23 mouse cellular contexts compared by ENCODE assay signal in genomic region chr14:51789196-51789595, GRCm38 (mm10). TPM values are rescaled to one million over a fixed set of nuclear protein-coding genes. Genes with fewer than 3 reads are reported as not detected.
A peak's percentile ranks its signal among the peaks of the same experiment; 100 is the strongest.
DNase-seq lines count a peak whose midpoint lies in the region; ATAC-seq and TF ChIP-seq lines count a peak whose summit lies in the region.
"Had no signal": no experiment of that assay in that cellular context is flagged by ENCODE, and none has a peak within 500 bp of the region (broad histone marks: within the 10 kb centered on the region; RNA-seq: fewer than 3 reads in every experiment).

No protein-coding gene starts in this region.

- no peaks in the 10 kb centered on the region for H3K4me1 ChIP-seq in kidney, postnatal 0 days (replicated peaks; ENCODE audit: insufficient read depth, low read length)
- H3K4me1 ChIP-seq in kidney, embryonic 14.5 days (ENCODE audit: control insufficient read depth, insufficient read depth, low read length), result 0 out of 2 replicates have a peak, but pooled peaks cover 5% of the 10 kb centered on the region
- no peaks in the 10 kb centered on the region for H3K4me1 ChIP-seq in MEL (ENCODE audit: control insufficient read depth in 1 of 2, insufficient read depth in 2 of 2, low read length in 2 of 2)
- H3K4me1 ChIP-seq: embryonic facial prominence, embryonic 13.5 days; forebrain, embryonic 10.5 days; limb, embryonic 15.5 days; midbrain, embryonic 12.5 days had no signal

- no peaks in the 10 kb centered on the region for H3K79me2 ChIP-seq in MEL (ENCODE audit: control insufficient read depth, insufficient read depth, low read length, poor library complexity)

- ATAC-seq in kidney, postnatal 0 days (replicated peaks; ENCODE audit: low FRiP score, low read depth), result no peak
- no peak for ATAC-seq in kidney, embryonic 14.5 days (ENCODE audit: low FRiP score, low TSS enrichment)
- 0 out of 2 replicates have a peak, but pooled peaks have one; percentile 15 for ATAC-seq in megakaryocyte, adult 5-6 weeks (ENCODE audit: poor library complexity, severe bottlenecking)
- ATAC-seq: activated CD4-positive, CD25-positive, alpha-beta regulatory T cell, adult 4 months had no signal

- TF ChIP-seq EP300 in MEL (IDR thresholded peaks at IDR 0.05; ENCODE audit: low read depth in 1 of 2, low read length in 2 of 2), result no peak

- no peaks in the 10 kb centered on the region for H3K27me3 ChIP-seq in kidney, postnatal 0 days (ENCODE audit: insufficient read depth, low read length)
- no peaks in the 10 kb centered on the region for H3K27me3 ChIP-seq in kidney, embryonic 14.5 days (ENCODE audit: control insufficient read depth, insufficient read depth, low read length)
- H3K27me3 ChIP-seq in MEL (ENCODE audit: control insufficient read depth in 1 of 2, insufficient read depth in 2 of 2, low read length in 2 of 2), result no peaks in the 10 kb centered on the region
- H3K27me3 ChIP-seq: embryonic facial prominence, embryonic 13.5 days; heart, embryonic 15.5 days; limb, embryonic 15.5 days; midbrain, embryonic 12.5 days had no signal

- TF ChIP-seq CTCF in kidney, postnatal 0 days (IDR thresholded peaks at IDR 0.05; ENCODE audit: low read depth), result peak; percentile 21; the same call in 1 of the 2 replicates
- peak in 2 of 3 experiments; percentile 51 to 52; a peak in 4 of 6 replicates for TF ChIP-seq CTCF in MEL (IDR thresholded peaks at IDR 0.05 in 2 of 3, conservative IDR thresholded peaks at IDR 0.05 in 1 of 3; ENCODE audit: control insufficient read depth in 1 of 3, insufficient read depth in 1 of 3, low read depth in 2 of 3, low read length in 3 of 3, poor library complexity in 1 of 3, severe bottlenecking in 1 of 3)

- no peaks in the 10 kb centered on the region for H3K9me3 ChIP-seq in kidney, postnatal 0 days (replicated peaks; ENCODE audit: low read length)
- H3K9me3 ChIP-seq in kidney, embryonic 14.5 days (ENCODE audit: control insufficient read depth, low read length), result no peaks in the 10 kb centered on the region
- H3K9me3 ChIP-seq in MEL (replicated peaks; ENCODE audit: insufficient read depth, low read length), result no peaks in the 10 kb centered on the region
- H3K9me3 ChIP-seq: embryonic facial prominence, embryonic 13.5 days; forebrain, embryonic 10.5 days; heart, embryonic 15.5 days; hindbrain, embryonic 10.5 days; limb, embryonic 15.5 days; midbrain, embryonic 12.5 days had no signal

- no peak overlapping the region for H3K4me3 ChIP-seq in kidney, postnatal 0 days (replicated peaks; ENCODE audit: low read depth, low read length)
- no peak overlapping the region for H3K4me3 ChIP-seq in kidney, embryonic 14.5 days (ENCODE audit: low read length)
- H3K4me3 ChIP-seq in MEL (ENCODE audit: control insufficient read depth in 1 of 2, insufficient read depth in 1 of 2, low read depth in 2 of 2, low read length in 2 of 2), result no peak overlapping the region
- H3K4me3 ChIP-seq: embryonic facial prominence, embryonic 13.5 days; forebrain, embryonic 10.5 days; heart, embryonic 15.5 days; hindbrain, embryonic 10.5 days; limb, embryonic 15.5 days; midbrain, embryonic 12.5 days; myocyte had no signal

- TF ChIP-seq RAD21 in MEL (IDR thresholded peaks at IDR 0.05; ENCODE audit: low read depth, low read length), result peak; percentile 13; the same call in 1 of the 2 replicates

- no peak overlapping the region for H3K4me2 ChIP-seq in kidney, postnatal 0 days (ENCODE audit: low read length)
- H3K4me2 ChIP-seq in kidney, embryonic 14.5 days (replicated peaks; ENCODE audit: low read depth, low read length), result no peak overlapping the region
- H3K4me2 ChIP-seq: embryonic facial prominence, embryonic 13.5 days; heart, embryonic 15.5 days; limb, embryonic 15.5 days; midbrain, embryonic 12.5 days had no signal

- no peaks in the 10 kb centered on the region for H3K36me3 ChIP-seq in kidney, postnatal 0 days (ENCODE audit: insufficient read depth, low read length)
- no peaks in the 10 kb centered on the region for H3K36me3 ChIP-seq in kidney, embryonic 14.5 days (ENCODE audit: control insufficient read depth, insufficient read depth, low read length)
- H3K36me3 ChIP-seq in MEL (ENCODE audit: control insufficient read depth in 1 of 2, insufficient read depth in 2 of 2, low read length in 2 of 2), result no peaks in the 10 kb centered on the region
- H3K36me3 ChIP-seq: embryonic facial prominence, embryonic 13.5 days; forebrain, embryonic 10.5 days; heart, embryonic 15.5 days; hindbrain, embryonic 10.5 days; limb, embryonic 15.5 days; midbrain, embryonic 12.5 days had no signal

- DNase-seq in kidney, postnatal 0 days (ENCODE audit: low spot score), result no peak
- DNase-seq in A20 (ENCODE audit: low read depth, low spot score), result peak; percentile 9
- peak; percentile 39 for DNase-seq in MEL (ENCODE audit: low read depth, low spot score)
- DNase-seq in cerebellum, adult 18-20 months, result no peak
- DNase-seq in right cerebral cortex, adult 18-20 months, result no peak
- DNase-seq: adrenal gland, postnatal 36 days; kidney, postnatal 14 days had no signal

- no peak for TF ChIP-seq POLR2A in MEL (IDR thresholded peaks at IDR 0.05; ENCODE audit: control insufficient read depth in 1 of 2, insufficient read depth in 1 of 2, low read depth in 1 of 2, low read length in 2 of 2, poor library complexity in 1 of 2)

- no peak overlapping the region for H3K9ac ChIP-seq in kidney, postnatal 0 days (ENCODE audit: low read depth, low read length)
- H3K9ac ChIP-seq in kidney, embryonic 14.5 days (ENCODE audit: low read depth, low read length), result no peak overlapping the region
- H3K9ac ChIP-seq in MEL (ENCODE audit: control insufficient read depth, low read depth, low read length, poor library complexity, severe bottlenecking), result no peak overlapping the region
- H3K9ac ChIP-seq: embryonic facial prominence, embryonic 13.5 days; heart, embryonic 15.5 days; limb, embryonic 15.5 days; midbrain, embryonic 12.5 days had no signal

- no peak overlapping the region for H3K27ac ChIP-seq in kidney, postnatal 0 days
- no peak overlapping the region for H3K27ac ChIP-seq in kidney, embryonic 14.5 days (ENCODE audit: low read depth, low read length)
- H3K27ac ChIP-seq in MEL (ENCODE audit: control insufficient read depth, low read depth, low read length), result no peak overlapping the region
- H3K27ac ChIP-seq: embryonic facial prominence, embryonic 13.5 days; forebrain, embryonic 10.5 days; heart, embryonic 15.5 days; hindbrain, embryonic 10.5 days; limb, embryonic 15.5 days; midbrain, embryonic 12.5 days had no signal

- 67% methylated on average over 2 of the region's 2 CpGs for WGBS in kidney, postnatal 0 days
- WGBS in kidney, embryonic 14.5 days, result 82% methylated on average over 2 of the region's 2 CpGs

TF ChIP-seq in MEL, 35 proteins besides CTCF, POLR2A, EP300 and RAD21:
- TF ChIP-seq ZNF384 (IDR thresholded peaks at IDR 0.05; ENCODE audit: low read depth, low read length) (no peak), POLR2AphosphoS2 (IDR thresholded peaks at IDR 0.05; ENCODE audit: low read length) (no peak), RCOR1 (IDR thresholded peaks at IDR 0.05; ENCODE audit: low read depth, low read length) (no peak), SMC3 (IDR thresholded peaks at IDR 0.05; ENCODE audit: low read depth, low read length) (peak; percentile 28)

RNA-seq across cellular contexts. Expression of gene AY358078, which starts 10.7 kb away (rescaled TPM):
- polyA plus RNA-seq in kidney, postnatal 0 days (2015; fragmentation: Nextera tagmentation; extraction: Ambion mirVana), result not detected in 2 replicates
- polyA plus RNA-seq in kidney, embryonic 14.5 days (2014; fragmentation: Nextera tagmentation; extraction: Ambion mirVana), result not detected in 2 replicates
- not detected in 2 replicates for total RNA-seq in MEL (2012; rRNA removed)
- polyA plus RNA-seq in MEL (2012; ENCODE audit: insufficient read depth in 1 of 2, insufficient read length in 2 of 2, low read depth in 1 of 2, low replicate concordance in 2 of 2, missing spikeins in 1 of 2), result not detected
- total RNA-seq in megakaryocyte, adult 5-6 weeks (2015), result not detected in 2 replicates
- not detected in 2 replicates for total RNA-seq in megakaryocyte, adult 5-6 weeks (2017)
- total RNA-seq: adrenal gland, postnatal 36 days; gastrocnemius, postnatal 4 days; layer of hippocampus, postnatal 14 days; left cerebral cortex, postnatal 14 days had no signal
- polyA plus RNA-seq: activated CD4-positive, CD25-positive, alpha-beta regulatory T cell, adult 4 months; embryonic facial prominence, embryonic 13.5 days; forebrain, embryonic 10.5 days; heart, embryonic 15.5 days; hindbrain, embryonic 10.5 days; intestine, embryonic 14.5 days; limb, embryonic 15.5 days; lung, embryonic 16.5 days; midbrain, embryonic 12.5 days; myocyte; urinary bladder, adult 2 months had no signal

RNA-seq across cellular contexts. Expression of gene Ang4, which starts 15.8 kb away (rescaled TPM):
- 0.28 and 0.33 TPM in 2 replicates for polyA plus RNA-seq in kidney, postnatal 0 days (2015; fragmentation: Nextera tagmentation; extraction: Ambion mirVana)
- polyA plus RNA-seq in kidney, embryonic 14.5 days (2014; fragmentation: Nextera tagmentation; extraction: Ambion mirVana), result not detected in 2 replicates
- not detected in 2 replicates for total RNA-seq in MEL (2012; rRNA removed)
- not detected for polyA plus RNA-seq in MEL (2012; ENCODE audit: insufficient read depth in 1 of 2, insufficient read length in 2 of 2, low read depth in 1 of 2, low replicate concordance in 2 of 2, missing spikeins in 1 of 2)
- not detected in 2 replicates for total RNA-seq in megakaryocyte, adult 5-6 weeks (2015)
- not detected in 2 replicates for total RNA-seq in megakaryocyte, adult 5-6 weeks (2017)
- total RNA-seq: gastrocnemius, postnatal 4 days; layer of hippocampus, postnatal 14 days; left cerebral cortex, postnatal 14 days had no signal
- polyA plus RNA-seq: activated CD4-positive, CD25-positive, alpha-beta regulatory T cell, adult 4 months; embryonic facial prominence, embryonic 13.5 days; forebrain, embryonic 10.5 days; heart, embryonic 15.5 days; hindbrain, embryonic 10.5 days; limb, embryonic 15.5 days; lung, embryonic 16.5 days; midbrain, embryonic 12.5 days; myocyte had no signal

Comparison
In these comparisons a context has a peak if more than half of its experiments do, and no peak if none do; other contexts are left out.
1. DNase-seq: peak in A20 (single experiment) and MEL (single experiment); none in kidney, postnatal 0 days (single experiment), cerebellum, adult 18-20 months (0 of 2) and right cerebral cortex, adult 18-20 months (single experiment).